Mouse (Mus musculus) cerebellum, postnatal 36 days (tissue): Measurements from ENCODE around the gene Ofcc1.

Experiments
- DNase-seq, 2 experiments: peaks; one replicate each; pipeline ENCODE4 v3.0.0; 2021 to 2022; ENCODE audit warnings: mixed read lengths in 2 of 2

Ofcc1 gene

DNA sequence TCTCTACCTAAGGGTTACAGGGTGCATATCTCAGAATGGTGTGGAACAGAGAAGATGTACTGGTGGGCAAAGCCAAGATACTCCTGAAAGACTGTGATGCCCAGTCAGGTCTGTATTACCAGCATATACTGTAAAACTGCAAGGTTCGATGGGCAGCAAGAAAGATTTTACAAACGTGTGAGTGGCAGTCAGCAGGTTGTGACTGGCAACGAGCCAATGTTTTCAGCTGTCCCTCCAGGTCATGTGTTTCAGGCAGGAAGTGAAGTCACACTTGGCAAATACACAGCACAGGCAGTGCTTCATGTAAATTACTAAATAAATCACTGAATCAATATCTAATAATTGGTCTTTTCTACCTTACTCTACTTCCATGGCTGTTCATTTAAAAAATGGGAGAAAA, at the start of gene Ofcc1:
TSS of gene Ofcc1 (minus strand) at position 163 of the 400 bp plus-strand sequence.
- peak; percentile 9 to 10 for DNase-seq

DNA sequence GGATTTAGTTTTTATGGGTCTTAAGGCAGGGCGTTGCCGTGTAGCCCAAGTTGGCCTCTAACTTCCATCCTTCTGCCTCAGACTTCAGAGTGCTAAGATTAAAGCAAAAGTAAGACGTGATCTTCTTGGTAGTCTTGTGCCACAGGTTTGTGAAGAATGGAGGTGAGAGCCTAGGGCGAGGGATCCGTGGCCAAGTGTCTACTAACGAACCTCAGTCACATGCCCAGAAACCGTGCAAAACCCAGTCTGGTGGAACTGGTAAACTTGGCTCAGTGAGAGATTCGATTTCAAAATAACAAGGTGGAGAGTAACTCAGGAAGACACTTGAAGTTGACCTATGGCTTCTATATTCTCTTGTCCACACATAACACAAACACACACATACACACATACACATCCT, 28.9 kb upstream of the Ofcc1 start:
- DNase-seq, result no peak

DNA sequence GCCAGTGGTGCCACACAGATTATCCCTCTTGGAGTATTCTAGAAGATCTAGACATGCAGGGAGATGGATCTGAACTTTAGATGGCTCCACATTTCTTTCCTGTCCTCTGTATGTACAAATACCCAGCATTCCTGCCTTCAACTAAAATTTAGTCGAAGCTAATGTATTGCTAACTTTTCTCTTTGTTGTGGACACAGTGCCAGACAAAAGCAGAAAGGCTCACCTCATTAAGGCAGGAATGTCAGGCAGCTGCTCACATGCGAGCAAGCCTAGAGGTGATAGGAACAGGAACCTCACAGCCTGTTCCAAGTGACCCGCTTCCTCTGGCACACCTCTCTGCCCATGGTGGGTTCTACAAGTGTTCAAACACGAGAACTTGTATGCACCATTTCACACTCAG, 26.2 kb upstream of the Ofcc1 start:
- DNase-seq, result no peak

GRCm38 (mm10) chr13:40384962-40385361, 23.7 kb upstream of the Ofcc1 start:
- DNase-seq, result no peak

DNA sequence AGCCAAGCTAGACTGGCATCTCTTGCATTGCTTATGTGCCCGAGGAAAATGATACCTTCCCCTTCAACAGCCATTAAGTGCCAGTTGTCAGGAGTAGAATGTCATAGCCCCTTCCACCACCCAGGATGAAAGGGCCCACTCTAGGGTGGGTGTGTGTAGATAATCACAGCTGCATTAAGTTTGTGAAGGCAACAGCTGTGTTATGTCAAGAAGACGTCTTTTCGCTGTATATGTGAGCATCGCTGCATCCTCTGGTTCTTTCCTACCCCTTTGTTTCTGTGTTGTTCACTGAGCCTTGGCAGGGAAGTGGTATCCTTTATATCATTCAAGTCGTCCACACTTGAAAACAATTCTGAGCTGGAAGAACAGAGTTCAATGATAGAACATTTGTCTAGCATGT, 15.5 kb upstream of the Ofcc1 start:
- no peak for DNase-seq

- no peak for DNase-seq
Measured at GRCm38 (mm10) chr13:40366762-40367161, 5.5 kb upstream of the Ofcc1 start.

- no peak for DNase-seq
Measured at GRCm38 (mm10) chr13:40364855-40365254, 3.6 kb upstream of the Ofcc1 start.

DNA sequence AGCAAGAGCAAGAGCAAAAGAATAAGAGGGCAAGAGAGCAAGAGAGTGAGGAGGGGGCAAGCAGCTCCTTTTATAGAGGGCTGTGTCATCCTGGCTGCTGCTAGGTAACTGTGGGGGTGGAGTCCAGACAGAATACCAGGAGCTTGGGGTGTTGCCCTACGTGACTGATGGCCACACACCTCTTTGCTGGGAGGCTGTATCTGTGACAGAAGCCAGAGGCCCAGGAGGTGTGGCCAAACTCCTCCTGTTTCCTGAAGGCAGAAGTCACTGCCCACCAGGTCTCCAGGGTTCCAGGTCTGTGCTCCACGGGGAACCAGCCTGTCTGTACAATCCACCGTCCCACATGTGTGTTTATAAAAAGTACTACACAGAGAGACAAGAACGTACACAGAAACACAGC, 558 bp downstream of the Ofcc1 start:
- DNase-seq, result no peak

GRCm38 (mm10) chr13:40347045-40347444, 14.2 kb downstream of the Ofcc1 start:
- DNase-seq, result no peak

- no peak for DNase-seq
Measured at GRCm38 (mm10) chr13:40323301-40323700, 37.9 kb downstream of the Ofcc1 start.

DNA sequence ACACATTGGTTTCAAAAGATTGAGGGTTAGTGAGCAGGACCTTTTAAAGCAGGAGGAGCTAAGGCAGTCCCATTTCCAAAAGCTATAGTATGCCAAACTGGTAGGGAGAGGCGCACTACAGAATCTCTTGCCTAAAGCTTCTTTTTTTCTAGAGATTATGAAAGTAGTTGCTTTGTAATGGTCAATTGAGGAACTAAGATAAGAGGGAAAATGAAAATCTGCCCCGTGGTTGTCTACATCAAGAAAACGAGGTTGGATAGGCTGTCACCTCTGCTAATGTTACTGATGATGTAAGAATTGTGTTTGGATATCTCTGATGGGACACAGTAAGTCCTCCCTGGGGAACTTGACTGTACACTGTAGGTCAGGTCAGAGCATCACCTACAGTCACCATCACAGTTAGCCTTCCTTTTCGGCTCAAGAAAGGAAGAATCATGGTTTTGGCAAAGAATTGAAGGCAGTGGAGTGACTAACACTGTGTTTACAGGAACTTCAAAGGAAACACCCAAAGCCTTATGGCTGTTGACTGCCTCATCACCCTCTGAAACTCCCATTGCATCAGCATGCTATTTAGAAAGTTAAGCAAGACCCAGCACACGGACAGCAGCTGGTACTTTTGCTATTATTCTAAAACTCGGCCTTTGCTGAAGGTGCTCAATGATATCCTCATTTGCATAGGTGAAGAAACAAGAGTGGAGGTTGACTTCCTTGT, 40.3 kb downstream of the Ofcc1 start:
- no peak for DNase-seq

DNA sequence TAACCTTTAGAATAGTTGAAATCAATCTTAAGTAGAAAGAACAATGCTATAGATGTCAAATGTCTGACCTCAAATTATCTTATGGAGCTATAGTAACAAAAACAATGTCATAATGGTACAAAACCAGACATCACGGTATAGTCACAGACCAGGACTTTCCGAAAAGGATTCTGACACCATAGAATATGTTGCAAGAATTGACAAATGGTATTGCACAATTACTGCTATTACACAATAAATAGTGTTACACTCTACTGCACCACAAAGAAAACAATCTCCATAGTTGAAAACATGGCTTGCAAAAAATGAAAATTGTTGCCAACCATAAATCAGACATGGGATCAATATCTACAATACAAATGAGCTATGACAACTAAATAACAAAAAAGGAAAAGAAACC, 43.5 kb downstream of the Ofcc1 start:
- no peak for DNase-seq

- no peak for DNase-seq
Measured at GRCm38 (mm10) chr13:40315158-40315792, 46.0 kb downstream of the Ofcc1 start.

- DNase-seq, result no peak
Measured at GRCm38 (mm10) chr13:40292891-40293290, 68.4 kb downstream of the Ofcc1 start.

DNA sequence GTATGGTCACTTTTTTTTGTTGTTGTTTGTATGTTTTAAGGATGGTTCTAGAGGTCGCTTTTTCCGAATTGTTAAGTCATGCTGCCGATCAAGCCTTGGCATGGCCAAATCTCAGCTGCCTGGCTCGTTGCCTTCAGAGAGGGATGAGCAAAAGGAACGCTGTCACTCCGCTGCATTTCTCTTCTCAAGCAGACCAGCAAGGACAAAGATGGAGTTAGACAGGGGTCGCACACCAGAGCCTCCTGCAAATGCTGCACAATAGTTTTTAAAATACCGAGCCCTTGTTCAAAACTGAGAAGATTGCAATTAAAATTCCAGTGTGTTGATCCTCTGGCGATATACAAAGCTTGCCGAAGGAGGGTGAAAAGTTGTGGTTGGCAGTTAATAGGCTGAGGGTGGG, 70.4 kb downstream of the Ofcc1 start:
- no peak for DNase-seq

DNA sequence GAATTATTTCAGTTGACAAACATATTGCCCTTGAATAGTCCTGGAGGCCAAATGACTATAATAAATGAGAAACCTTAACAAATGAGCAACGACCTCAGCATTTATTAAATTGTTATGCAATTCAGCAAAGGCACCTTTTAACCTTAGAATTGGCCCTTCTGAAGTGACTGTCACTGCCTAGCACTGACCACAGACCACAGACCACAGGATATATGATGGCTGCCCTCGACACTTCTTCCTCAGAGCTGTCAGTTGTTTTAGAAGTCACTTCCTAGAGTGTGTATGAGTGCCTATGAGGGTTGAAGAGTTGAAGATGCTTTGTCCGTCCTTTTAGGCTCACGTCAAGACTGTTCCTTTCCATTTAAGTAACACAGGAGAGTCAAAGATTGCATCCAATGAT, 72.6 kb downstream of the Ofcc1 start:
- no peak for DNase-seq

DNA sequence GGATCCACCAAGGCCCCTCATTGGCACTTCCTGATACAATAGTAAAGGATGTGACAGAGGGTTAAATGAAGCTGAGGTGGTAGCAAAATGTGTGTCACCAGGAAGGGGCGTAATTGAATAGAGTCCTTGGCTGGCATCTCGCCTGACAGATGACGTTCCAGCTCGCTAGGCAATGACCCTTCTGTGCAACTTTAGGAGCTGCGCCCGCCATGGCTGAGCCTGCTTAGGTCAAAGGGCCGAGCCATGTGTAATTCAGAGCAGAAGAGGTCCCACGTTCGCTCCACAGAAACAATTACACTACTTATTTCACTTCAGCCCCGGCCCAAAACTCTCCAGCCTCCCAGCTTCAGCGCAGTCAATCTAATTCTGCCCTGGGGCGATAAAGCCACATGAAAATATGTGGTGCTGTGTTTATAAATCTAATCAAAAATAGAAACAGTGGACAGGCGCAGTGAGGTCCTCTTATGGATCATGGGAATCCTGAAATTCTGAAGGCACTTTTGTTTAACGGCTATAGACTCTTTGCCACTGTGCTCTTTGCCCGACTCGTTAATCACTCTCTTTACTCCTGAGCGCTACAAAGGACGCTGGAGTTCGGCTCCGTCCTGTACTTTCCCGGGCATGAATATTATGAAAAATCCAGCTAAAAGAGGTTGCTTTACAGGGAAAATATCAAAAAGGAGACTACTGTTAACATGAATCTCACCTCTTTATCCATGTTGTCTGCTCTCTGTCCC, 73.8 kb downstream of the Ofcc1 start:
- DNase-seq, result no peak

GRCm38 (mm10) chr13:40285234-40285791, 75.9 kb downstream of the Ofcc1 start:
- no peak for DNase-seq

- no peak for DNase-seq
Measured at GRCm38 (mm10) chr13:40280616-40281015, 80.6 kb downstream of the Ofcc1 start.

- no peak for DNase-seq
Measured at GRCm38 (mm10) chr13:40267546-40267945, 93.7 kb downstream of the Ofcc1 start.

- DNase-seq, result peak; percentile 8 to 21
Measured at GRCm38 (mm10) chr13:40263087-40263807, 98.0 kb downstream of the Ofcc1 start.

- DNase-seq, result no peak
Measured at GRCm38 (mm10) chr13:40258757-40259156, 102.5 kb downstream of the Ofcc1 start.

GRCm38 (mm10) chr13:40243821-40244220, 117.4 kb downstream of the Ofcc1 start:
- DNase-seq, result no peak
